Comparison of ENCODE assay signal across 16 mouse cellular contexts in the genomic region with DNA sequence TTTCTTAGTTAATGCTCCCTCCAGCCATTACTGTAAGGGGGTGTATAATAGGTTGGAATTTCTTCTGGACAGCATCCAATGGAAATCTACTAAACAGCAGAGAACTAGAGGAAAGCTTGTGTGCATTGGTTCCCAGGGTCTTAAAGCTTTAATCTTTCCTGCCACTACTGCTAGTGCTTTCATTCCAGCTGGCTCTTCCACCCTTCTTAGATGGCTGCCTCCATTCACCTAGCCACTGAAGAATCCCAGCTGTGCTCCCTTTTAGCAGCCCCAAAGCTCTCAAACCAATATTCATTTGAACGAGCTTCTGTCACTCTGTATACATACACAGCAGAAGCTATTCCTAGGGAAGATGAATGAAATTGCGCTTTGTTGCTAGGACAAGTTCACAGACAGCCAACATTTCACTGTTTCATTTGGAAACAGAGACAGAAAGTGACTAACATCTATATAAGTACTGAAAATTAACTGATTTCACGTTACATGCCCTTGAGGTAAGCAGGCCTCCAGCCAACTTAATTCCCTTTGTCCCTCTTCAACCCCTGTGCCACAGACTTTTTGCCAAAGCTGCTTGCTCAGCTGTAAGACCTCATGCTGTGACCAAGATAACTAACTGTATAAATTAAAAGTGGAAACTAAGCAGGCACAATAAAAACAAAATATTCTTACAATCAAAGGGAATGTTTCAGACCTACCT.
DNase-seq lines count a peak whose midpoint lies in the region; ATAC-seq and TF ChIP-seq lines count a peak whose summit lies in the region.
"Had no signal": no experiment of that assay in that cellular context is flagged by ENCODE, and none has a peak within 500 bp of the region (broad histone marks: within the 10 kb centered on the region; RNA-seq: fewer than 3 reads in every experiment).

No protein-coding gene starts in this region.

- 0 out of 2 replicates have a peak, but pooled peaks have one; percentile 36 for ATAC-seq in limb, embryonic 13.5 days (ENCODE audit: low FRiP score, low read depth)
- ATAC-seq in forebrain, postnatal 0 days: no peak
- ATAC-seq in midbrain, postnatal 0 days (ENCODE audit: low FRiP score): no peak
- ATAC-seq in intestine, postnatal 0 days: no peak

- no peak overlapping the region for H3K4me3 ChIP-seq in limb, embryonic 13.5 days
- H3K4me3 ChIP-seq in limb, embryonic 10.5 days: no peak overlapping the region
- no peak overlapping the region for H3K4me3 ChIP-seq in forebrain, postnatal 0 days (ENCODE audit: low read depth, low read length)
- H3K4me3 ChIP-seq in midbrain, postnatal 0 days (ENCODE audit: low read depth, low read length): no peak overlapping the region
- no peak overlapping the region for H3K4me3 ChIP-seq in intestine, postnatal 0 days (ENCODE audit: low read depth, low read length)
- H3K4me3 ChIP-seq: erythroblast, embryonic 14.5 days had no signal

- DNase-seq in cerebellum, postnatal 10 days: peak; percentile 3 to 27
- DNase-seq in cerebellum, adult 9-10 months: no peak
- DNase-seq in limb, embryonic 10.5 days (ENCODE audit: low spot score): no peak
- peak; percentile 5 for DNase-seq in forebrain, postnatal 0 days
- peak; percentile 27 for DNase-seq in midbrain, postnatal 0 days (ENCODE audit: low spot score)
- DNase-seq in kidney, adult 11 months: no peak
- DNase-seq: cerebellum, postnatal 25 days; gastrocnemius, postnatal 36 days; layer of hippocampus, postnatal 36 days; lung, postnatal 10 days; right cerebral cortex, postnatal 14 days; thymus, postnatal 36 days had no signal

- 71% methylated on average over 3 of the region's 3 CpGs for WGBS in limb, embryonic 13.5 days
- 76% methylated on average over 3 of the region's 3 CpGs for WGBS in limb, embryonic 10.5 days
- WGBS in forebrain, postnatal 0 days: 26% methylated on average over 3 of the region's 3 CpGs
- WGBS in midbrain, postnatal 0 days: 38% methylated on average over 3 of the region's 3 CpGs
- 59% methylated on average over 3 of the region's 3 CpGs for WGBS in intestine, postnatal 0 days

- no peak for TF ChIP-seq CTCF in forebrain, postnatal 0 days (IDR thresholded peaks at IDR 0.05; ENCODE audit: low read depth)
- no peak for TF ChIP-seq CTCF in midbrain, postnatal 0 days (IDR thresholded peaks at IDR 0.05)
- TF ChIP-seq CTCF in intestine, postnatal 0 days (IDR thresholded peaks at IDR 0.05; ENCODE audit: low read depth): no peak

- H3K4me2 ChIP-seq in limb, embryonic 13.5 days (replicated peaks): no peak overlapping the region
- H3K4me2 ChIP-seq in forebrain, postnatal 0 days (ENCODE audit: low read depth): no peak overlapping the region
- no peak overlapping the region for H3K4me2 ChIP-seq in midbrain, postnatal 0 days (ENCODE audit: low read depth, low read length, poor library complexity, severe bottlenecking)
- no peak overlapping the region for H3K4me2 ChIP-seq in intestine, postnatal 0 days (replicated peaks; ENCODE audit: low read depth)

- no peaks in the 10 kb centered on the region for H3K36me3 ChIP-seq in limb, embryonic 13.5 days
- H3K36me3 ChIP-seq in limb, embryonic 10.5 days: no peaks in the 10 kb centered on the region
- no peaks in the 10 kb centered on the region for H3K36me3 ChIP-seq in forebrain, postnatal 0 days (ENCODE audit: insufficient read depth)
- no peaks in the 10 kb centered on the region for H3K36me3 ChIP-seq in midbrain, postnatal 0 days (ENCODE audit: insufficient read depth, low read length)
- H3K36me3 ChIP-seq in intestine, postnatal 0 days (ENCODE audit: control insufficient read depth, insufficient read depth): no peaks in the 10 kb centered on the region

- no peaks in the 10 kb centered on the region for H3K9me3 ChIP-seq in limb, embryonic 13.5 days
- no peaks in the 10 kb centered on the region for H3K9me3 ChIP-seq in limb, embryonic 10.5 days (replicated peaks)
- no peaks in the 10 kb centered on the region for H3K9me3 ChIP-seq in forebrain, postnatal 0 days (ENCODE audit: low read length)
- no peaks in the 10 kb centered on the region for H3K9me3 ChIP-seq in midbrain, postnatal 0 days (ENCODE audit: low read length)
- H3K9me3 ChIP-seq in intestine, postnatal 0 days (ENCODE audit: control insufficient read depth): no peaks in the 10 kb centered on the region

- H3K9ac ChIP-seq in limb, embryonic 13.5 days: no peak overlapping the region
- H3K9ac ChIP-seq in forebrain, postnatal 0 days: no peak overlapping the region
- H3K9ac ChIP-seq in midbrain, postnatal 0 days (replicated peaks; ENCODE audit: low read length, poor library complexity, severe bottlenecking): no peak overlapping the region
- no peak overlapping the region for H3K9ac ChIP-seq in intestine, postnatal 0 days (ENCODE audit: low read depth, low read length)
- H3K9ac ChIP-seq: liver, embryonic 14.5 days had no signal

- no peaks in the 10 kb centered on the region for H3K27me3 ChIP-seq in limb, embryonic 13.5 days
- H3K27me3 ChIP-seq in limb, embryonic 10.5 days (ENCODE audit: low read depth, poor library complexity, severe bottlenecking): no peaks in the 10 kb centered on the region
- no peaks in the 10 kb centered on the region for H3K27me3 ChIP-seq in forebrain, postnatal 0 days (ENCODE audit: insufficient read depth, low read length)
- H3K27me3 ChIP-seq in midbrain, postnatal 0 days (ENCODE audit: insufficient read depth, low read length): no peaks in the 10 kb centered on the region
- no peaks in the 10 kb centered on the region for H3K27me3 ChIP-seq in intestine, postnatal 0 days (replicated peaks; ENCODE audit: control insufficient read depth, insufficient read depth, low read length)

- no peak overlapping the region for H3K27ac ChIP-seq in limb, embryonic 13.5 days
- H3K27ac ChIP-seq in limb, embryonic 10.5 days: no peak overlapping the region
- no peak overlapping the region for H3K27ac ChIP-seq in forebrain, postnatal 0 days (ENCODE audit: low read depth, low read length)
- H3K27ac ChIP-seq in midbrain, postnatal 0 days (ENCODE audit: low read depth, low read length): no peak overlapping the region
- H3K27ac ChIP-seq in intestine, postnatal 0 days (ENCODE audit: low read depth, low read length): no peak overlapping the region
- H3K27ac ChIP-seq: liver, embryonic 14.5 days had no signal

- no peaks in the 10 kb centered on the region for H3K4me1 ChIP-seq in limb, embryonic 13.5 days
- no peaks in the 10 kb centered on the region for H3K4me1 ChIP-seq in limb, embryonic 10.5 days
- no peaks in the 10 kb centered on the region for H3K4me1 ChIP-seq in forebrain, postnatal 0 days (ENCODE audit: insufficient read depth)
- no peaks in the 10 kb centered on the region for H3K4me1 ChIP-seq in midbrain, postnatal 0 days (ENCODE audit: insufficient read depth, low read length)
- no peaks in the 10 kb centered on the region for H3K4me1 ChIP-seq in intestine, postnatal 0 days (replicated peaks; ENCODE audit: control insufficient read depth, insufficient read depth, low read length)

Comparison
In these comparisons a context has a peak if more than half of its experiments do, and no peak if none do; other contexts are left out.
1. DNase-seq: peak in cerebellum, postnatal 10 days (2 of 2), forebrain, postnatal 0 days (single experiment) and midbrain, postnatal 0 days (single experiment); none in cerebellum, adult 9-10 months (single experiment), limb, embryonic 10.5 days (single experiment) and kidney, adult 11 months (single experiment).